Mouse (Mus musculus) stomach, postnatal 0 days (tissue): ENCODE data around the gene Pear1. TPM values are rescaled to one million over a fixed set of nuclear protein-coding genes. Genes with fewer than 3 reads are reported as not detected.

Experiments
- ATAC-seq: fragments of 200-750 bp; cut with Nextera tagmentation; 2 replicates; pipeline ENCODE4 v1.8.0; 2017; ENCODE audit not compliant: low FRiP score, low TSS enrichment
- DNase-seq: peaks from one replicate; pipeline ENCODE4 v3.0.0-alpha.2; 2016; ENCODE audit warnings: low spot score
- H3K27ac ChIP-seq: fragments of 300-500 bp; sonication (generic); replicated peaks from 2 replicates; pipeline ENCODE4 v1.5.1; 2014; ENCODE audit warnings: mild to moderate bottlenecking, control low read depth
- H3K27me3 ChIP-seq: fragments of 300-500 bp; sonication (generic); 2 replicates; pipeline ENCODE4 v1.6.1; 2014; ENCODE audit warnings: low read length; ENCODE audit not compliant: control insufficient read depth, insufficient read depth
- H3K36me3 ChIP-seq: fragments of 300-500 bp; sonication (generic); 2 replicates; pipeline ENCODE4 v1.6.1; 2014; ENCODE audit warnings: low read length, mixed read lengths; ENCODE audit not compliant: control insufficient read depth, insufficient read depth
- H3K4me1 ChIP-seq: fragments of 300-500 bp; sonication (generic); replicated peaks from 2 replicates; pipeline ENCODE4 v1.6.1; 2014; ENCODE audit warnings: antibody characterized with exemption; ENCODE audit not compliant: control insufficient read depth, insufficient read depth
- H3K4me2 ChIP-seq: fragments of 300-500 bp; sonication (generic); replicated peaks from 2 replicates; pipeline ENCODE4 v1.6.1; 2014; ENCODE audit warnings: low read depth, mild to moderate bottlenecking, control low read depth, moderate library complexity
- H3K4me3 ChIP-seq: fragments of 300-500 bp; sonication (generic); 2 replicates; pipeline ENCODE4 v1.5.1; 2014; ENCODE audit warnings: low read depth, low read length, control low read depth
- H3K9ac ChIP-seq: fragments of 300-500 bp; sonication (generic); 2 replicates; pipeline ENCODE4 v1.6.1; 2014; ENCODE audit warnings: mild to moderate bottlenecking, low read length, control low read depth, mixed read lengths
- H3K9me3 ChIP-seq: fragments of 300-500 bp; sonication (generic); 2 replicates; pipeline ENCODE4 v1.6.1; 2016; ENCODE audit warnings: low read length; ENCODE audit not compliant: control insufficient read depth
- CTCF ChIP-seq: IDR thresholded peaks from 2 replicates; pipeline ENCODE4 v1.5.1; 2016; ENCODE audit warnings: antibody characterized with exemption, low read depth, mild to moderate bottlenecking, moderate library complexity
- EP300 ChIP-seq: optimal IDR thresholded peaks from 2 replicates; pipeline ENCODE3; 2016; ENCODE audit warnings: antibody characterized with exemption
- WGBS: fragments of 180-500 bp; shearing (Covaris S2); extraction: QIAGEN DNeasy Blood & Tissue Kit; methylation state at CpG from one replicate; pipeline ENCODE4 v1.1.7; 2014; 5-methylcytosine and 5-hydroxymethylcytosine counted together
- polyA plus RNA-seq: library from polyadenylated mRNA; unstranded; fragments of >200 nt; fragmentation: Nextera tagmentation; extraction: Ambion mirVana; gene quantifications from 2 replicates; pipeline ENCODE4 v1.2.1, GENCODE M21; 2015

The Pear1 gene
- polyA plus RNA-seq, 1 experiment from 2014 or later, result 6.1 TPM

GRCm38 (mm10) chr3:87816646-87817093, 7.4 kb downstream of the Pear1 start:
- peak; percentile 36; the same call in 1 of the 2 replicates for ATAC-seq
- H3K9ac ChIP-seq, result no peak overlapping the region; the same call in 1 of the 2 replicates

DNA sequence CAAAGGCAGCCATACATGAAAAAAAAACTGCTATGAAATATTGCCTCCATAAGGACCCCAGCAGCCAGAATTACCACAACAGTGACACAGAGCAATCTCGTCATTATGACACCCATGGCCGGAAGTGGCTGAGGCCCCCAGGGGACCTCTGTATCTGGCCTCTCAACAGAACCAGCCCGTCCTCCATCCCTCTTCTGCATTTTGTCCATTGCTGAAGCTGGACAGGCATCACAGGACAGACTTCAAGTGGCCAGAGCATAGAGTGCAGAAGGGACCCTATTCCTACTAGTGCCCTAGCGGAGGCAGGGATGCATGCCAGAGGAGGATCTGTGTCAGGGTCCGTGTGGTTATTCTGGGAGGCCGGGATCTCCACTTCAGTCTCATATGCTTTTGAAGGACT, 7.9 kb downstream of the Pear1 start:
- Histone ChIP-seq H3K9ac (no peak overlapping the region), H3K27me3 (no peaks in the 10 kb centered on the region), H3K9me3 (no peaks in the 10 kb centered on the region), H3K4me3 (no peak overlapping the region), H3K36me3 (no peaks in the 10 kb centered on the region), H3K27ac (no peak overlapping the region), H3K4me2 (no peak overlapping the region), H3K4me1 (no peaks in the 10 kb centered on the region)
- no peak for TF ChIP-seq CTCF
- TF ChIP-seq EP300, result no peak
- WGBS, result 64% methylated on average over 6 of the region's 6 CpGs
- ATAC-seq (no peak), DNase-seq (no peak)

More at GRCm38 (mm10) chr3:87816646-87817093, 7.4 kb downstream of the Pear1 start:
- H3K4me3 ChIP-seq, result no peak overlapping the region
- no peaks in the 10 kb centered on the region for H3K27me3 ChIP-seq
- H3K4me1 ChIP-seq, result no peaks in the 10 kb centered on the region
- TF ChIP-seq CTCF (peak; percentile 96), EP300 (no peak)
- no peak overlapping the region; the same call in 1 of the 2 replicates for H3K4me2 ChIP-seq
- no peak overlapping the region for H3K27ac ChIP-seq
- no peaks in the 10 kb centered on the region for H3K9me3 ChIP-seq
- peak; percentile 74 for DNase-seq
- no peaks in the 10 kb centered on the region for H3K36me3 ChIP-seq
- WGBS, result 6% methylated on average over 12 of the region's 12 CpGs

DNA sequence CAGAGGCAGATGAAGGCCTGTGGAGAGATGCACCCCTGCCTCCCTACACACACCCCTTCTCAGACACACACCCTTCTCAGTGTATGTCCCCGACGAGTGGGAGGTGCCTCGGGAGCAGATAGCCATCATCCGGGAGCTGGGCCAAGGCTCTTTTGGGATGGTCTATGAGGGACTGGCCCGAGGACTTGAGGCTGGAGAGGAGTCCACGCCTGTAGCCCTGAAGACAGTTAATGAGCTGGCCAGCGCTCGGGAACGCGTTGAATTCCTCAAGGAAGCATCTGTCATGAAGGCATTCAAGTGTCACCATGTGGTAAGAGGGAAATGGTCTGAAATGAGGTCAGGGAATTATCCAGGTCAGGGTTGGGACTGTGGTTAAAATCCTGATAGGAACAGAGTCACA, 11.2 kb downstream of the Pear1 start:
- Histone ChIP-seq H3K36me3 (no peaks in the 10 kb centered on the region), H3K4me1 (no peaks in the 10 kb centered on the region), H3K4me3 (no peak overlapping the region), H3K27me3 (peaks cover 9% of the 10 kb centered on the region), H3K4me2 (no peak overlapping the region), H3K9me3 (no peaks in the 10 kb centered on the region), H3K27ac (no peak overlapping the region), H3K9ac (no peak overlapping the region)
- no peak for DNase-seq
- 42% methylated on average over 10 of the region's 10 CpGs for WGBS
- ATAC-seq, result no peak
- no peak for TF ChIP-seq CTCF
- TF ChIP-seq EP300, result no peak

GRCm38 (mm10) chr3:87812413-87812812, 11.7 kb downstream of the Pear1 start:
- Histone ChIP-seq H3K9ac (no peak overlapping the region), H3K4me1 (no peaks in the 10 kb centered on the region), H3K4me2 (no peak overlapping the region), H3K27me3 (peaks cover 9% of the 10 kb centered on the region), H3K36me3 (no peaks in the 10 kb centered on the region), H3K27ac (no peak overlapping the region), H3K9me3 (no peaks in the 10 kb centered on the region), H3K4me3 (no peak overlapping the region)
- TF ChIP-seq CTCF (no peak), EP300 (no peak)
- no peak for DNase-seq
- 77% methylated on average over 4 of the region's 4 CpGs for WGBS
- no peak for ATAC-seq

DNA sequence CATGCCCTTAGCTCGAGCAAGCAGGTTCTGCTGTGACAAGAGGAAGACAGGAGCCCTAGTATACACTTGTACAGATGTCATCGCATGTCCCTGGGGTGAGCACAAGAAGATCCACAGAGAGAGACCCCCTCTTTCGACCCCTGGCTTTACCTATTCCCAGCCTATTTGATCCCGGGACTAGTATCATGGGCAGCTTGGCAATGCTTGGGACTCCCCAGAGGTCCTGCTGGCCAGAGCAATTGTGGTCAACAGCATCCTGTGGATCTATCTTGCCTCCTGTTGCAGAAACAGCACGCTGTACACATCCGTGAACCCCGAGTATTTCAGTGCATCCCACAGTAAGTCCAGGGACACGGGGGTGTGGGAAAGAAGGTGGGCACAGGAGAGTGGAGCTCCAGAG, 12.8 kb downstream of the Pear1 start:
- Histone ChIP-seq H3K36me3 (no peaks in the 10 kb centered on the region), H3K4me3 (no peak overlapping the region), H3K9ac (no peak overlapping the region), H3K4me2 (no peak overlapping the region), H3K27ac (no peak overlapping the region), H3K4me1 (no peaks in the 10 kb centered on the region), H3K9me3 (no peaks in the 10 kb centered on the region), H3K27me3 (peaks cover 9% of the 10 kb centered on the region)
- TF ChIP-seq CTCF (no peak), EP300 (no peak)
- DNase-seq (no peak), ATAC-seq (no peak)
- 84% methylated on average over 8 of the region's 8 CpGs for WGBS

DNA sequence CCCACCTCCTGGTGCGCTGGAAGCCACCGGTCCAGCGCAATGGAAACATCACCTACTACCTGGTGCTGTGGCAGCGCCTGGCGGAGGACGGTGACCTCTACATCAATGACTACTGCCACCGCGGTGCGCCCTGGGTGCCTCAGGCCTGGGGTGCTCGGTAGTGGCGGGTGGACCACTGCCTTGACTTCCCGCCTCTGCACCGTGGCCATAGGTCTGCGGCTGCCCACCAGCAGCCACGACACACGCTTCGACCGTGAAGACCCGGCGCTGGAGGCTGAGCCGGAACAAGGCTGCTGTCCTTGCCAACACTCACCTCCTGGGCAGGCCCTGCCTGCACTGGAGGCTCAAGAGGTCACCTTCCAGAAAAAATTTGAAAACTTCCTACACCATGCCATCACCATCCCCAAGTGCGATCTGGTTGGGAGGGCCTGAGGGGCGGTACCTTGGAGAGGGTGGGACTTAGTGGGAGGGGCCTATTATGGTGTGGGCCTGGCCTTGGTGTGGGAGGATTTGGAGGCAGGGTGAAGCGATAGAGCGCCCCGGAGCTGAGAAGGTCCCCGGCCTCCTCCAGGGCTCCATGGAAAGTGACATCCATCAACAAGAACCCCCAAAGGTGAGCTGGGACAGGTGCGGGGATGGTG, 14.7 kb downstream of the Pear1 start:
- WGBS, result 10% methylated on average over 28 of the region's 28 CpGs
- DNase-seq, result peak; percentile 33
- Histone ChIP-seq H3K27me3 (peaks cover 9% of the 10 kb centered on the region), H3K4me2 (peak overlapping the region; percentile 20), H3K36me3 (no peaks in the 10 kb centered on the region), H3K9ac (no peak overlapping the region), H3K4me1 (no peaks in the 10 kb centered on the region), H3K9me3 (no peaks in the 10 kb centered on the region), H3K4me3 (peak overlapping the region; percentile 12; the same call in 1 of the 2 replicates), H3K27ac (no peak overlapping the region)
- no peak for TF ChIP-seq EP300
- TF ChIP-seq CTCF, result 0 out of 2 replicates have a peak, but pooled peaks have one; percentile 5
- peak; percentile 43; the same call in 1 of the 2 replicates for ATAC-seq
